Mouse (Mus musculus): ENCODE measurements at regions not wholly inside any gene's neighbourhood (a gene's known extent, or its start where the extent isn't known, plus 50 kb on each side); places are given as distances from the start of the nearest gene placed in this dataset.

DNA sequence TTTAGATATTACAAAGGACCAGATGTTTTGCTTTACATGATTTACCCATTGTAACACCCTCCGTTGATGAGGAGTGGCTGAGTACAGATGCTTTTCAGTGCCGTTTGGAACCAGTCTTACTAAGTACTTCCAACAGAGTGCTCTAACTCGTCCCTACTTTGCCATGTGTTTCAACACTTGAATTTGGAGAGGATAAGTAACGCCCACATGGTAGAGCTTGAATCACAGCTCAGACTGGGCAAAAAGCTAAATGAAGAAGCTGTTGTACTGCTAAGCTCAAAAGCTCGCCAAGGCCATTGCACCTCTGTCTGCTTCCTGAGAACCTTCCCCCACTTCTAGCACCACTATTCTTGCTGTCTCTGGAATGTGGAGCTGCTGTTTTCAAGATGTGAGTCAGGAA, 471.1 kb downstream of the Nfib start:
- no peak for DNase-seq (ENCODE audit: low read depth, low spot score)

DNA sequence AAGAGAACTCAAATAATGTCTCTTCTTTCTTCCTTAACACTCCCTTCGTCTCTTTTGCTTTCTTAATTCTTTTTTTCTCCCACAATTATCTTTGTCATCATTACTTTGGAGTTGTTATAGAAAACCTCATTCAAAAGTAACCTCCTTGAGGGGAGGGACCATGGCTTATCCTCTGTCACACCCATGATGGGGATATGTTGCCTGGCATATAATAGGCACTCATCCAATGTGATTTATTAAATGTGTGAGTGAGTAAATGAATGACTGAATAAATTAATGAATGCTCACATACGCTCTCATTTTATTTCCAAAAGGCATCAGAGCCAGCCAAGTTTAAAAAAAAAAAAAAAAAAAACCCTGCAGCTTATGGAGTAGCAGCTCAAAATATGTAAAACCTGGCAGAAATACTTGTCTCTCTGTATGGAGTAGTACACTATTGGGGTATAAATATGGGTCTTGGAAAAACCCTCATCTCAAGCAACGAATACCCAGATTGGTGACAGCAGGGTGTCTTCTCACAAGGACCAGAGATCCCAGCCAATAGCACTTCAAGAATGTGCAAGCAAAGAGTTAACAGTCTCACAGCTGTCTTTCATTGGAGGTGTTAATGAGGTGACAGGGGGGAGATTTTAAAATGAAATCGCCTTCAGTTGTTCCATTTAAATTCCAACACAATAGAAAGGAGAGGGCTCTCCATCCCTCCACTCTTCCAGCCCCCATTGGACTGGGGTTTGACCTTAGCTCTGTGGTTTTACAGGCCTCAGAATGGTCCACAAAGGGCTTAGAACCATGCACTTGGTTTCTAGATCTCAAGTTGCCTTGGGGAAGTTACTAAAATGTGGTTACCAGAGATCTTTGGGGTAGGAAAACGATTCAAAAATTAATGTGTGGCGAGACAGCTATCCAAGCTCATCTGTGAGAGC, 479.1 kb downstream of the Nfib start:
- DNase-seq (ENCODE audit: low read depth, low spot score): no peak

DNA sequence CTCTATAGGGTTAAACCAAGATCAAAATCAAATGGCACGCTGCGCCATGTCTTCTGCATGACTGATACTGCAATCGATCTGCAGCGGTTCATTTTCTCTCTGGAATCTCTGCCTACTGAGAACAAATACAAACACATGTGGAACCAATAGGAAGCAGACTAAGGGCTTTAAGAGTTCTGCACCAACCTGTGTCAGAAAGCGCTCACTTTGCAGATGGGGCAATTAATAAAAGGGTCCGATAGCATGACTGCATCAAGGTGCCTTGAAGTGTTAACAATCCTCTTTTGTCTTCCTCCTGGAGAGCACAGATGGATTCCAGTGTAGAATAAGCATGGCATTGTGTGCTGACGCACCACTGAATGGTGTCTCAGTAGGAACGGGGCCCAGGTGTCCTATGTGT, 484.8 kb downstream of the Nfib start:
- no peak for DNase-seq (ENCODE audit: low read depth, low spot score)

DNA sequence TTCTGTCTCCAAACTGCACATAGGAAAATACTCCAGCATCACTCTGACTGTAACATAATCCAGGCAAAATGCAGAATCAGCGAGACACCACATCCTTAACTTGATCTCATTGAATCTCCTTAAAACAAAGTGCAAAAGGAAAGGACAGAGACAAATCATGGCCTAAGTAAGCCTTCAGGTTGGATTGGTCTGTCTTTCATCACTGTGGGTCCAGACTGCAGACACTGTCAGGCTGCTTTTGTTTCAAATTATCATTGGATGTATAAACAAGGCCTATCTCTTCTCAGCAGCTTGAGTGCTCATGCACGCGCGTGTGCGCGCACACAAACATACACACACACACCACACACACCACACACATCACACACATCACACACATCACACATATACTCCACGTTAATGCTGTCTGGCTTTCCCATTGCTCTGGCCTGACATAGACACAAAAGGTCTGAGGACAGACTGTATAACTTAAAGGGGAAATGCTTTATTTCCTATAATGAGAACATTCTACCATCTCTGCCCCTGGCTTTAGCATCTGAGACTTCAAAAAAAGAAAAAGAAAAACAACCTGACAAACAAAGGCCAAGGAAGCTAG, 485.3 kb downstream of the Nfib start:
- no peak for DNase-seq (ENCODE audit: low read depth, low spot score)

GRCm38 (mm10) chr4:82218616-82219015, 486.9 kb downstream of the Nfib start:
- no peak for DNase-seq (ENCODE audit: low read depth, low spot score)

GRCm38 (mm10) chr4:82207031-82207430, 498.5 kb downstream of the Nfib start:
- no peak for DNase-seq (ENCODE audit: low read depth, low spot score)

DNA sequence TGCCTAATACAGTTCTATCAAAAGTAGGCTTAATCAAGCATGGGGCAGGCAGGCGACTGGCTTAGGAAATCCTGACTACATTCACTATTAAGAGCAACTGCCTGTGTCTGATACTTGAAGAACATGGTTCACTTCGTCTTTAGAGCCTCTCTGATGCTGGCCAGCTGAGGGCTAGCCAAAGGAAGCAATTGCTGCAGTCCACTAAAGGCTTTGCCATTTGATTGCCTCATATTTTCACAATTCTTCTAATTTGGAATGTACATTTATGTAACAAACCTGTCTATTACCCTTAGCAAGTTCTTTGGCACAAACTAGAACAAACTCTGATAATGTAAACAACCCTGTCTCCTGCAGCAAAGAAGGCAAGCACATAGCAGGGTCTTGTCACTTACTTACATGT, 505.2 kb downstream of the Nfib start:
- DNase-seq (ENCODE audit: low read depth, low spot score): no peak

DNA sequence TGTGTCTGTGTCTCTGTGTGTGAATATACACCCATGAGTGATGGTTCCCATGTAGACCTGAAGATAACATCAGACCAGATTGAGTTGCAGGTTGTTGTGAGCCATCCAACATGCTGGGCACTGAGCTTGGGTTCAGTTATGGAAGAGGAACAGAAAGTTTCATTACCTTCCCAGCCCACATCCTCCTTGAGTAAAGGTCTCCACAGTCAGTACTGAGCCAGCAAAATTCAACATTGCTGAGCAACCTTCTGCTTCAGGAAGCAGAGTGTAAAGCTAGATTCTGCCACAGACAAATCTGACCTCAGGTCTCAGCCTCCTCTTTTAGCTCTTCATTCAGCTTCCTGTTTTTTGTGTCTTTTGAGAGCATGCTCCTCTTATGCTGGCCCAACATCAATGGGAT, 506.4 kb downstream of the Nfib start:
- DNase-seq (ENCODE audit: low read depth, low spot score): no peak

DNA sequence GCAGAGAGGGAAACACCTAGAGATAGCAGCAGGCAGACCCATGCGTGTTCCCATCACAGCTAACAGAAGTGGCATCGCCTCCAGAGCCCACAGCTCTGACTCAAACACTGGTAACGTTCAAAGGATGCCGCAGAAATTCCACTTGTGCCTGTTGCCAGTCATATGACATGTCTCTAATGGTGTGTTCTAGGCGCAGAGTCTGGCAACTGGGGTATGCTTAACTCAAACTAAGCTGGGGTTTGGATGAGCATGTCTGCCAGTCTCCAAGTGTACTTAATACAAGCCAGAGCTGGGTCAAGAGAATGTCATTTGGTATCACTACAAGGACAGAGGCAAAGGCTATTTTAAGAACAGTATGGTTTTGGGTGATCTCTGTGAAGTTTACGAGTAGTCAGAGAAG, 507.9 kb downstream of the Nfib start:
- DNase-seq (ENCODE audit: low read depth, low spot score): no peak

- no peak for DNase-seq (ENCODE audit: low read depth, low spot score)
Observed at GRCm38 (mm10) chr4:82196024-82196647, 509.4 kb downstream of the Nfib start.

DNA sequence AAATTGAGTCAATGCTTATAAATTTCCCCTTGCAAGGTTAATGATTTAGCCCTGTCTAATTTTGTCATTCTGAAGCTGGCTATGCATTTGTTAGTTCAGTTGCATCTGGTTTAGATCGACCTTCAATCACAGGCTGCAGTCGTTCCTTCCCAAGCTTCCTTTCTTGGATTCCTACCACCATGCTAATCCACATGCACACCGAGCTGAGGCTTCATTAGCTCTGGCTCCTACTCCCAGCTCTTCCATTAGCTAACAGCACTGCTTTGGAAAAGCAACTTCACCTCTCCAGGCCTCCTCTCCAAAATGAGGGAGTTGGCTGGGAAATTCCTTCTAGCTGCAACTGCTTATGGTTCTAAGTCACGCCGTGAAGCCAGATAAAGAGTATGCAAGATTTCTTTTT, 511.6 kb downstream of the Nfib start:
- no peak for DNase-seq (ENCODE audit: low read depth, low spot score)

DNA sequence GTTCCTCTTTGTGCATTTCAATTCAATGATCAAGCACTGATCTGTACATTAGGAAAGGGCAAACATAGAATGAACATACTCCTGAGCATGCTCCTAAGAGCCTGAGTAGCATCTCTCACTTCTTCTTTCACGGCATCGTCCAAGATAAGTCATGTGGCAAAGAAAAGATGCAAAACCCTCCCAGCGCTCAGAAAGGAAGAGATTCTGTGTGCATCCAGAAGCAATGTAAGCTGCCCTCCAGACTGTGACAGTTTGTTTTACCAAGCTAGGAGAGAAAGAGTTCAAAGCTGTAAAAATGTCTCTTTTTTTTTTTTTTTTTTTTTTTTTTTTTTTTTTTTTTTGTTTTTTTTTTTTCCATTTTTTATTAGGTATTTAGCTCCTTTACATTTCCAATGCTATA, 518.7 kb downstream of the Nfib start:
- no peak for DNase-seq (ENCODE audit: low read depth, low spot score)

- no peak for DNase-seq (ENCODE audit: low read depth, low spot score)
Observed at GRCm38 (mm10) chr4:82183974-82184373, 521.6 kb downstream of the Nfib start.

DNA sequence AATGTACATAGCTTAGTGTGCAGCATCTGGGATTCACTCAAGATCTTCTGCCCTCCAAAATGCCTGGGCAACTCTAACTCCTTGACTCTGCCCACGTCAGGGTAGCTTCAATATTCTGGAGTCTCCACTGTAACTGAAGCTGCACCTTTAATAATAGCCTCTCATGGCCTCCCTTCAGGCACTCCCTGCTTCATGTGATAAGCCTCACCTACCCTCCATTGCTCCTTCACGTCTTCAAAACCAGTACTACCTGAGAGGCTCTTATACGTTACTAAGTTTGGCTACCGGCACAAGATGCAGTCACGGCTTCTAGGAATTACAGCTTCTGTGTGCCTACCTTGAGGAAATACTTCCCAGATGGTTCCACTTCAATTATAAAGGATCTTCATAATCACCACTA, 527.4 kb downstream of the Nfib start:
- DNase-seq (ENCODE audit: low read depth, low spot score): no peak

- DNase-seq (ENCODE audit: low read depth, low spot score): no peak
Observed at GRCm38 (mm10) chr4:82176723-82177122, 528.8 kb downstream of the Nfib start.

DNA sequence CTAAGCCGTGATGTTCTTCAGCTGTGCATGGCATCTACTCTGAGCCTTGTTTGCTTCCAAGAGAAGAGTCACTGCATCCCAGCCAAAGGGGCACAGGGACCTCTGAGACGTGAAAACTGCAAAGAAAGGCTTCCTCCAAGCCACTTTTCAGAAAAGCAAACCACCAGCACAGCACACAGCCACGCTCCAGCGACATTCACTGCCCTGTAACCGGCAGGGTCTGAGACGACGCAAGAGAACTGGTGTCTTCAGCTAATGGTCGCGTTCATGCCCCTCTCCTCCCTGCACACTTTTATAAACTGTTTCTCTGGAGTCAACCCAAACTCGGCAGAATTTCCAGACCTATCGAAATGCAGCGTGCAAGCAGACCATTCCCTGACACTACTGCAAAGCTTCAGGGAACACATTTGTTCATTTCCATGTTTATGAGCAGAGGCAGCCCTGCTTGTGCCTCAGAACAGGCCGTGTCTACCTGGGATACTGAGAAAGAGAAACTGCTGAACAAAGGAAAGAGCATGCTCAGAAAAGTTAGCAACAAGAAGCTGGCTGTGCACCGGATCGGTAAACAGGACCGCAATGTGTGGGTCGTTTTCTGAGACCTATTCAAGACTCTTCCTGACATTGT, 532.0 kb downstream of the Nfib start:
- no peak for DNase-seq (ENCODE audit: low read depth, low spot score)

GRCm38 (mm10) chr4:82170930-82171329, 534.6 kb downstream of the Nfib start:
- no peak for DNase-seq (ENCODE audit: low read depth, low spot score)

DNA sequence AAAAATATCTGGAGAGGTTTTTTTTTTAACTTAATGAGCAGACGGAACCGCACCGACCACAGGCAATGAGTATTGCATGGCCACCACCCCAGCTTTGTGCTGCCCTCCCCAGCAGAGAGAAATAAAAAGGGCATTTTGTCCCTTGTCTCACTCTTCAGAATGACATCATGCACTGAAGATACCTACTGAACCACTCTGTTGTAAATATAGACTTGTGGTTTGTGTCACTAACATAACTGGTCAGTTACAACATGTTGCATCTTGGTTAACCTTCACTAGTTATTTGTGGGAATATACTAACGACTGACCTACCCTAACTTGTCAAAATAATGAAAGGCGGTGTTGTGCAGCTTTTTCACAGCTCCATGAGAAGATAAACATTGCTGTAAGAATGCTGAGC, 537.5 kb downstream of the Nfib start:
- DNase-seq (ENCODE audit: low read depth, low spot score): no peak

GRCm38 (mm10) chr4:82167396-82167795, 538.2 kb downstream of the Nfib start:
- no peak for DNase-seq (ENCODE audit: low read depth, low spot score)

- no peak for DNase-seq (ENCODE audit: low read depth, low spot score)
Observed at GRCm38 (mm10) chr4:82166826-82167225, 538.7 kb downstream of the Nfib start.

GRCm38 (mm10) chr4:82166087-82166486, 539.5 kb downstream of the Nfib start:
- no peak for DNase-seq (ENCODE audit: low read depth, low spot score)

DNA sequence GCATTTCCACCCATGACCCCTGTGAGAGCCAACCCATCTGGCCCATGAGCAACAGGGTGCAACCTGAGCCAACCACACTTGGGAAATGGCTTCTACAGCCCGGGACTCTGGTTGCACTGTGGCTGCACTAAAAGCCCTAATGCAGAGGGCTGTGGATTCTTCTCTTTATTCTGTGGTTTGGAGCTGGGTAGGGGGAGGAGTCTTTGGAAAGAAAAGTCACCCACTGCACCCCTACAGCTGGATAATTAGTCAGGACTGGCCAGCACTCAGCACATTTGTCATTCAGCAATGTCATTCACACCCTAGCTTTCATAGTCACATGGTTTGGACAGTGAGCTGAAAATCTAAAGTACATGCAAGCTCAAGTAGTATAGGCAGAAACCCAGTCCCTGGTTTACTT, 541.5 kb downstream of the Nfib start:
- no peak for DNase-seq (ENCODE audit: low read depth, low spot score)
